Mouse (Mus musculus) CH12.LX (cell line): ENCODE measurements around the gene Prm3. TPM values are rescaled to one million over a fixed set of nuclear protein-coding genes. Genes with fewer than 3 reads are reported as not detected.

ENCODE experiments used
- DNase-seq: peaks from one replicate; pipeline ENCODE4 v3.0.0-alpha.2; 2013; ENCODE audit errors: extremely low read depth
- H3K27ac ChIP-seq: 2 replicates; pipeline ENCODE4 v1.5.1; 2012; ENCODE audit warnings: low read depth, mild to moderate bottlenecking, control low read depth, moderate library complexity; ENCODE audit not compliant: insufficient read depth
- H3K27me3 ChIP-seq: replicated peaks from 2 replicates; pipeline ENCODE3; 2012; ENCODE audit warnings: inconsistent platforms
- H3K36me3 ChIP-seq, 2 experiments: replicated peaks in 1 of 2; 2 replicates each; pipeline versions ENCODE3 to v1.6.1; 2012; ENCODE audit warnings: inconsistent platforms in 1 of 2, low read length in 1 of 2, mild to moderate bottlenecking in 1 of 2, mixed read lengths in 1 of 2, moderate library complexity in 1 of 2; ENCODE audit not compliant: control insufficient read depth in 1 of 2, insufficient read depth in 1 of 2
- H3K4me1 ChIP-seq, 2 experiments: 2 replicates each; pipeline ENCODE4 v1.6.1; 2012; ENCODE audit warnings: inconsistent platforms in 1 of 2, moderate library complexity in 1 of 2; ENCODE audit not compliant: insufficient read depth in 2 of 2, control insufficient read depth in 1 of 2
- H3K4me2 ChIP-seq: 2 replicates; pipeline ENCODE4 v1.6.1; 2012; ENCODE audit warnings: low read depth, mild to moderate bottlenecking, control low read depth; ENCODE audit not compliant: poor library complexity, insufficient read depth, severe bottlenecking
- H3K4me3 ChIP-seq, 3 experiments: fragments of 150-350 bp in 1 of 3; sonication (generic) in 1 of 3; replicated peaks in 1 of 3; 2 replicates each; pipeline versions ENCODE3 to v1.5.1; 2011 to 2012; ENCODE audit warnings: low read depth in 2 of 3, low read length in 2 of 3, mild to moderate bottlenecking in 2 of 3, moderate library complexity in 2 of 3, control low read depth in 1 of 3, improper control_type of control experiment in 1 of 3, inconsistent platforms in 1 of 3, mixed read lengths in 1 of 3; ENCODE audit not compliant: poor library complexity in 1 of 3
- H3K79me2 ChIP-seq: replicated peaks from 2 replicates; pipeline ENCODE4 v1.6.1; 2012; ENCODE audit warnings: mild to moderate bottlenecking, moderate library complexity; ENCODE audit not compliant: control insufficient read depth, poor library complexity, insufficient read depth, severe bottlenecking; ENCODE audit errors: extremely low read depth
- H3K9ac ChIP-seq: 2 replicates; pipeline ENCODE4 v1.6.1; 2012; ENCODE audit warnings: low read depth, mild to moderate bottlenecking, control low read depth, moderate library complexity; ENCODE audit not compliant: insufficient read depth
- H3K9me3 ChIP-seq: replicated peaks from 2 replicates; pipeline ENCODE3; 2012; ENCODE audit warnings: low read length, inconsistent platforms, mixed read lengths
- BHLHE40 ChIP-seq: IDR thresholded peaks from 2 replicates; pipeline ENCODE4 v1.6.1; 2011; ENCODE audit warnings: mild to moderate bottlenecking, low read depth, low read length, improper control_type of control experiment
- CHD1 ChIP-seq: IDR thresholded peaks from 2 replicates; pipeline ENCODE4 v1.6.1; 2012; ENCODE audit warnings: low read depth, low read length, improper control_type of control experiment, inconsistent platforms
- CHD2 ChIP-seq: IDR thresholded peaks from 2 replicates; pipeline ENCODE4 v1.6.1; 2011; ENCODE audit warnings: low read length, improper control_type of control experiment
- CTCF ChIP-seq, 2 experiments: IDR thresholded peaks in 1 of 2; conservative IDR thresholded peaks in 1 of 2; 2 replicates each; pipeline ENCODE4 v1.5.1; 2011 to 2012; ENCODE audit warnings: low read depth in 2 of 2, low read length in 2 of 2, improper control_type of control experiment in 1 of 2, inconsistent platforms in 1 of 2, mild to moderate bottlenecking in 1 of 2, moderate library complexity in 1 of 2
- E2F4 ChIP-seq: IDR thresholded peaks from 2 replicates; pipeline ENCODE4 v1.6.1; 2011; ENCODE audit warnings: low read depth, low read length, improper control_type of control experiment; ENCODE audit not compliant: insufficient replicate concordance
- EP300 ChIP-seq: IDR thresholded peaks from 2 replicates; pipeline ENCODE4 v1.6.1; 2011; ENCODE audit warnings: low read length, improper control_type of control experiment
- ETS1 ChIP-seq: conservative IDR thresholded peaks from 2 replicates; pipeline ENCODE4 v1.6.1; 2012; ENCODE audit warnings: low read depth, mild to moderate bottlenecking, inconsistent platforms, low read length, improper control_type of control experiment, moderate library complexity
- GABPA ChIP-seq: IDR thresholded peaks from 2 replicates; pipeline ENCODE4 v1.6.1; 2012; ENCODE audit warnings: low read depth, low read length, improper control_type of control experiment, inconsistent platforms; ENCODE audit not compliant: insufficient replicate concordance
- HCFC1 ChIP-seq: IDR thresholded peaks from 2 replicates; pipeline ENCODE4 v1.6.1; 2012; ENCODE audit warnings: low read depth, mild to moderate bottlenecking, inconsistent platforms, low read length, improper control_type of control experiment
- IRF4 ChIP-seq: IDR thresholded peaks from 2 replicates; pipeline ENCODE4 v1.6.1; 2014; ENCODE audit warnings: low read depth, mild to moderate bottlenecking, inconsistent platforms, low read length, improper control_type of control experiment
- JUN ChIP-seq: IDR thresholded peaks from 2 replicates; pipeline ENCODE4 v1.6.1; 2011; ENCODE audit warnings: low read depth, mild to moderate bottlenecking, low read length, improper control_type of control experiment, moderate library complexity; ENCODE audit not compliant: insufficient read depth
- JUND ChIP-seq: conservative IDR thresholded peaks from 2 replicates; pipeline ENCODE4 v1.6.1; 2011; ENCODE audit warnings: low read depth, low read length, improper control_type of control experiment
- KAT2A ChIP-seq: IDR thresholded peaks from 2 replicates; pipeline ENCODE4 v1.6.1; 2012; ENCODE audit warnings: low read length, improper control_type of control experiment, inconsistent platforms; ENCODE audit not compliant: insufficient replicate concordance
- MAX ChIP-seq: IDR thresholded peaks from 2 replicates; pipeline ENCODE4 v1.6.1; 2011; ENCODE audit warnings: low read length, improper control_type of control experiment
- MAZ ChIP-seq: IDR thresholded peaks from 2 replicates; pipeline ENCODE4 v1.6.1; 2012; ENCODE audit warnings: low read depth, mild to moderate bottlenecking, inconsistent platforms, low read length, improper control_type of control experiment, moderate library complexity
- MEF2A ChIP-seq: IDR thresholded peaks from 2 replicates; pipeline ENCODE4 v1.6.1; 2014; ENCODE audit warnings: low read depth, mild to moderate bottlenecking, inconsistent platforms, low read length, improper control_type of control experiment, borderline replicate concordance
- MYC ChIP-seq: IDR thresholded peaks from 2 replicates; pipeline ENCODE4 v1.6.1; 2011; ENCODE audit warnings: low read depth, mild to moderate bottlenecking, improper control_type of control experiment, low read length
- NELFE ChIP-seq: IDR thresholded peaks from 2 replicates; pipeline ENCODE4 v1.6.1; 2011; ENCODE audit warnings: low read depth, low read length, improper control_type of control experiment
- NRF1 ChIP-seq: IDR thresholded peaks from 2 replicates; pipeline ENCODE4 v1.6.1; 2014; ENCODE audit warnings: low read depth, mild to moderate bottlenecking, inconsistent platforms, low read length, improper control_type of control experiment, moderate library complexity
- PAX5 ChIP-seq: IDR thresholded peaks from 2 replicates; pipeline ENCODE4 v1.6.1; 2012; ENCODE audit warnings: low read length, inconsistent platforms, mixed read lengths
- POLR2A ChIP-seq: IDR thresholded peaks from 2 replicates; pipeline ENCODE4 v1.6.1; 2011; ENCODE audit warnings: low read depth, mild to moderate bottlenecking, improper control_type of control experiment, low read length
- POLR2AphosphoS2 ChIP-seq: IDR thresholded peaks from 2 replicates; pipeline ENCODE4 v1.6.1; 2011; ENCODE audit warnings: low read depth, low read length, improper control_type of control experiment
- RAD21 ChIP-seq: IDR thresholded peaks from 2 replicates; pipeline ENCODE4 v1.6.1; 2011; ENCODE audit warnings: low read depth, mild to moderate bottlenecking, low read length, improper control_type of control experiment, moderate library complexity
- SIN3A ChIP-seq: IDR thresholded peaks from 2 replicates; pipeline ENCODE4 v1.6.1; 2012; ENCODE audit warnings: low read length, improper control_type of control experiment, inconsistent platforms
- SMC3 ChIP-seq: IDR thresholded peaks from 2 replicates; pipeline ENCODE4 v1.6.1; 2011; ENCODE audit warnings: low read depth, low read length, improper control_type of control experiment
- TBP ChIP-seq: conservative IDR thresholded peaks from 2 replicates; pipeline ENCODE4 v1.6.1; 2011; ENCODE audit warnings: low read depth, low read length, improper control_type of control experiment
- TCF12 ChIP-seq: IDR thresholded peaks from 2 replicates; pipeline ENCODE4 v1.6.1; 2014; ENCODE audit warnings: low read depth, mild to moderate bottlenecking, inconsistent platforms, low read length, improper control_type of control experiment
- USF1 ChIP-seq: IDR thresholded peaks from 2 replicates; pipeline ENCODE4 v1.6.1; 2014; ENCODE audit warnings: low read depth, mild to moderate bottlenecking, inconsistent platforms, low read length, improper control_type of control experiment
- USF2 ChIP-seq: conservative IDR thresholded peaks from 2 replicates; pipeline ENCODE4 v1.6.1; 2011; ENCODE audit warnings: low read depth, low read length, improper control_type of control experiment
- ZC3H11A ChIP-seq: IDR thresholded peaks from 2 replicates; pipeline ENCODE4 v1.6.1; 2012; ENCODE audit warnings: low read depth, mild to moderate bottlenecking, inconsistent platforms, low read length, improper control_type of control experiment
- ZKSCAN1 ChIP-seq: IDR thresholded peaks from 2 replicates; pipeline ENCODE4 v1.6.1; 2012; ENCODE audit warnings: low read depth, inconsistent platforms, low read length, improper control_type of control experiment, borderline replicate concordance
- ZMIZ1 ChIP-seq: IDR thresholded peaks from 2 replicates; pipeline ENCODE4 v1.6.1; 2012; ENCODE audit warnings: low read depth, mild to moderate bottlenecking, inconsistent platforms, low read length, improper control_type of control experiment
- ZNF384 ChIP-seq: IDR thresholded peaks from 2 replicates; pipeline ENCODE4 v1.6.1; 2012; ENCODE audit warnings: low read depth, low read length, improper control_type of control experiment, inconsistent platforms
- dilution Hi-C: fragments of 300-500 bp; cut with MboI; formaldehyde crosslinking; loops from 2 replicates; pipeline ENCODE4 v1.14.3; 2020; ENCODE audit warnings: low sequenced_read_pairs; ENCODE audit not compliant: extremely low pct_unique_long_range_greater_than_20kb, extremely low pct_ligation_motif_present
- in situ Hi-C: fragments of 300-500 bp; cut with MboI; formaldehyde crosslinking; loops from 3 replicates; pipeline ENCODE4 v1.14.3; 2019; ENCODE audit warnings: low sequenced_read_pairs, low pct_ligation_motif_present, low pct_unique_long_range_greater_than_20kb, mixed read lengths
- polyA plus RNA-seq: library from polyadenylated mRNA; unstranded; fragments of >175 nt; gene quantifications from 2 replicates; pipeline ENCODE4 v1.2.1, GENCODE M21; 2012; ENCODE audit warnings: low read depth; ENCODE audit not compliant: insufficient read length
- total RNA-seq, 2 experiments: library from RNA; depleted of rRNA; stranded (reverse); fragments of 300-350 nt in 1 of 2; fragments of >200 nt in 1 of 2; gene quantifications; 2 replicates each; pipeline ENCODE4 v1.2.3; 2012 to 2014

The Prm3 gene
- total and polyA plus RNA-seq, 3 experiments = not detected

DNA sequence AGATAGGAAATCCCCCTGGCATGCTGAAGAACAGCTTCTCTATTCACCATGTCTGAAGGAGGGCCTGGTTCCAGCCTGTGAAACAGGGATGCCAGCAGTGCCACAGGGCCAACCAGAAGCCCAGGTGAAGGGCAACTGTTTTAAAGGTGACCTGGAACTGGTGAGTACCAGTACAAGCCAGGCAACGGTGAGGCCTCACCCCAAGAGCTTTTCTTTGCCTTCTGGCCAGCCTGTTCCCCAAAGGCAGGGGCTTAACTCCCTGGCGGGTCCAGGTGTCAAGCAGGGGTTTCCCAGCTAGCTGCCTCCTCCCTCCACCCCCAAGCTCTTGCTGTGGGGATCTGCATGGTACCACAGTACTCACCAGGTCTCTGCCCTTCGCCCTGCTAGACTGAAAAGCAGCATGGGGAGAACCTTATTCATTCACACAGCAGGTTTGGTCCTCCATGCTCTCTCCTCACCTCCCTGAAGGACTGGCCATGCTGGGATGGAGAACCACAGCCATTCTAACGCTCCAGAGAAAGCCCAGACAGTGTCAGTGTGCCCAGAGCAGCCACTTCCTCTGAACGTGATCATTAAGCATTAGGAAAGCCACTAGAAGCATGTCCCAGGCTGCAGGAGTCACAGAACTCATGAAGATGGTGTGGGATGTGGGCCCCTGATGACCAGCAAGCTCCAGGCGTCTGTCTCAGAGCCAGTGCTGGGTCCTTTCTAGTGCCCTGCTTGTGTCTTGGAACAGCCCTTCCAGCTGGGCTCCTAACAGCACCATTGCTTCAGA is 8.2 kb downstream of the Prm3 start (continued):
- TF ChIP-seq ZMIZ1 (peak; percentile 79), CHD2 (0 out of 2 replicates have a peak, but pooled peaks have one; percentile 31), EP300 (0 out of 2 replicates have a peak, but pooled peaks have one; percentile 36), TBP (peak; percentile 54; the same call in 1 of the 2 replicates), NELFE (peak; percentile 33; the same call in 1 of the 2 replicates)

DNA sequence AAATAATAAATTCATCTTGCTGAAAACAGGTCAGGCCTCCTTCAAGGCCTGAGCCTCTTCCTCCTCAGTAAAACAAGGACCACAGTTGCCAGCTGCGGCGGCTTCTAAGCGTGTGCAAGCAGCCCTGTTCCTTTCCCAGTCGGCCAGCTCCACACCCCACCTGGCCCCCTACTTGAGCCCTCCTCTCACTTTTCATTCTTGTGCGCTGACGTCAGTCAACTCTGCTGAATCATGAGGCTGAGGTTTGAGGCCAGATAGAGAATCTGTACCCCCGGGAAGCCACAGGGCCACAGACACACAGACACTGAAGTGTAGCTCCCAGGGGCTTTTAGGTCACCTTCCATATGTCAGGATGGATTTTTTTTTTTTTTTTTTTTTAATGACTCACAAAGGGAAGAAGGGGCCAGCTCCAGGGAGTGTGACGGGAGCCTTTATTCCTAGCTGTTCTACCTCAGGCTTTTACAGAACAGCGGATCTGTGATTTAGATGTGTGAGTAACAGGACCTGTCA is 8.8 kb downstream of the Prm3 start:
- Histone ChIP-seq H3K9ac (peak overlapping the region; percentile 89), H3K4me2 (peak overlapping the region; percentile 52), H3K36me3 (peaks cover 0 to 26% of the 10 kb centered on the region in 2 experiments), H3K4me1 (peaks cover 22 to 60% of the 10 kb centered on the region in 2 experiments), H3K4me3 (peak overlapping the region; percentile 84 to 99 (median 96)), H3K27ac (peak overlapping the region; percentile 97), H3K9me3 (no peaks in the 10 kb centered on the region), H3K27me3 (no peaks in the 10 kb centered on the region), H3K79me2 (peaks cover 16% of the 10 kb centered on the region)
- in situ Hi-C loops (loop anchor here (5.0 kb wide), 1 partner anchor 35 kb away; no protein-coding TSS in a partner anchor), dilution Hi-C loops (no loop called here)
- DNase-seq = peak; percentile 95
- TF ChIP-seq IRF4 (peak; percentile 65), RAD21 (no peak; the same call in none of the 2 replicates), SIN3A (peak; percentile 92), PAX5 (no peak), ZC3H11A (no peak), ZNF384 (peak; percentile 97), JUN (peak; percentile 69; the same call in 1 of the 2 replicates), CHD2 (peak; percentile 27; the same call in 1 of the 2 replicates), POLR2AphosphoS2 (no peak; the same call in none of the 2 replicates), TBP (0 out of 2 replicates have a peak, but pooled peaks have one; percentile 27), MAX (no peak; the same call in none of the 2 replicates), USF1 (no peak), KAT2A (0 out of 2 replicates have a peak, but pooled peaks have one; percentile 54), CHD1 (peak; percentile 87), TCF12 (peak; percentile 94), NRF1 (0 out of 2 replicates have a peak, but pooled peaks have one; percentile 28), HCFC1 (peak; percentile 35; the same call in 1 of the 2 replicates), MYC (peak; percentile 37; the same call in 1 of the 2 replicates), BHLHE40 (peak; percentile 90), JUND (peak; percentile 65; the same call in 1 of the 2 replicates), POLR2A (peak; percentile 52), ZKSCAN1 (no peak; the same call in 1 of the 2 replicates), MAZ (peak; percentile 94), MEF2A (peak; percentile 91), E2F4 (peak; percentile 37; the same call in 1 of the 2 replicates), SMC3 (peak; percentile 19), CTCF (conservative IDR thresholded peaks at IDR 0.05 in 1 of 2, IDR thresholded peaks at IDR 0.05 in 1 of 2; ENCODE audit: low read depth in 2 of 2, low read length in 2 of 2) (no peak), USF2 (no peak), ETS1 (peak; percentile 97), EP300 (peak; percentile 78), GABPA (no peak), ZMIZ1 (no peak; the same call in 1 of the 2 replicates)
